Mouse (Mus musculus): ENCODE data around the gene Tbxa2r.

DNA sequence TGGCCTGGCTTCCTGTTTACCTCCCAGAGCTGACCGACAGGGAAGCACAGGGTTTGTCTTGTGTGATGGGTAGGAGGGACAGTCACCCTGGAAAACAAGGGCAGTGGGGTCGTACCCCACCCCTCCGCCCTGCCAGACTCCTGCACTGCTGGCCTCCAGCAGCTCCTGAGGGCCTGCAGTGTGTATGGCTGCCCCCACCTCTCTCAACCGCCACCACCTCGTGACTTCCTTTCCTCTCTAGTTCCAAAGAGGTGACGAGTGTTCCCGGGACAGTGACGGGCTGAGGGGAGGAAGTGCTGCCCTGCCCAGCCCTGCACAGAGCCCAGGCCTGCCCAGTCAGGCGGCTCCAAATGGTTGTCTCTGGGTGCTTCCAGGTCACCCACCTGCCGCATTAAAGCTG lies 30.7 kb upstream of the Tbxa2r start:
- TF ChIP-seq TCF12 (IDR thresholded peaks at IDR 0.05; ENCODE audit: insufficient read depth, poor library complexity, severe bottlenecking), result no peak
- no peak for TF ChIP-seq POLR2A (IDR thresholded peaks at IDR 0.05; ENCODE audit: insufficient read length, low read depth)
- TF ChIP-seq E2F4 (IDR thresholded peaks at IDR 0.05; ENCODE audit: insufficient read depth), result no peak
- no peak for TF ChIP-seq USF1 (IDR thresholded peaks at IDR 0.05; ENCODE audit: low read depth)
- TF ChIP-seq MAX (IDR thresholded peaks at IDR 0.05; ENCODE audit: low read depth), result no peak
- TF ChIP-seq POLR2AphosphoS2 (IDR thresholded peaks at IDR 0.05; ENCODE audit: insufficient read length, low read depth), result no peak
- TF ChIP-seq SRF (IDR thresholded peaks at IDR 0.05; ENCODE audit: control insufficient read depth, insufficient read length, low read depth), result no peak
- no peak for TF ChIP-seq MYOD1 (IDR thresholded peaks at IDR 0.05; ENCODE audit: control insufficient read depth in 1 of 3, insufficient read length in 2 of 3, low read depth in 2 of 3)
